Mouse (Mus musculus) ES-Bruce4 (cell line): Measurements from ENCODE around the gene Alox5.

Source experiments
- CTCF ChIP-seq: IDR thresholded peaks from one replicate; pipeline ENCODE4 v1.8.1; 2011; ENCODE audit warnings: low read depth, low read length
- EP300 ChIP-seq: IDR thresholded peaks from 2 replicates; pipeline ENCODE4 v1.6.1; 2011; ENCODE audit warnings: low read depth, low read length; ENCODE audit not compliant: insufficient read depth
- POLR2A ChIP-seq: IDR thresholded peaks from one replicate; pipeline ENCODE4 v1.8.1; 2011; ENCODE audit warnings: low read length; ENCODE audit not compliant: insufficient read depth

DNA sequence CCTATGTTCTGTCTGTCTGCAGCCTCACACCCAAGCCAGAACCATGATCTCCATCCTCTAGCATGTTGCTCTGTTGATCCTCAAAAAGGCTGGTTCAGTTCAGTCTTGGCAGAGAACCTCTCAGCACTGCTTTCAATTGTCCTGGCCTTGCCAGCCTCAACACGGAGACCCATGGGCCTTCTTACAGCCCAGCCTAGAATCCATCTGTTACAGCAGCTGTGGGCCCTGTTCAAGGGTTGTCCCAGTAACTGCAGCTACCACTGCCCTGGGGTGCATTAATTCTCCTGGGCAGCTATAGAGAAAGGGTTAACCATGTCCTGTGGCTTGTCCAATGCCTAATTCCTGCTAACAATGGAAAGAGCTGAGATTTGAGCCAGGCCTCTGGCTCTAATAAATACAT lies 42.5 kb downstream of the Alox5 start:
- no peak for TF ChIP-seq CTCF
- no peak for TF ChIP-seq POLR2A
- TF ChIP-seq EP300, result no peak
